Mouse (Mus musculus) liver, postnatal 0 days (tissue): ENCODE results near the gene Noa1.

Experiments used
- CTCF ChIP-seq: sonication (generic); IDR thresholded peaks from 2 replicates; pipeline ENCODE4 v1.5.1; 2016; ENCODE audit warnings: antibody characterized with exemption, low read depth
- EP300 ChIP-seq: IDR thresholded peaks from 2 replicates; pipeline ENCODE4 v1.6.1; 2016; ENCODE audit warnings: antibody characterized with exemption, low read depth, mild to moderate bottlenecking

- TF ChIP-seq EP300: no peak
- TF ChIP-seq CTCF: no peak
Measured at GRCm38 (mm10) chr5:77254402-77254801, 55.5 kb downstream of the Noa1 start.
